Mouse (Mus musculus) mouse embryonic stem cell (cell line): Measurements from ENCODE around the gene Smoc1.

ENCODE experiments used
- in situ Hi-C, 2 experiments: fragments of 300-500 bp; cut with MboI; formaldehyde crosslinking; loops; 1 replicate in 1 of 2; 3 replicates in 1 of 2; pipeline ENCODE4 v1.14.3; 2019 to 2020; ENCODE audit warnings: low sequenced_read_pairs in 2 of 2, low pct_unique_long_range_greater_than_20kb in 1 of 2, mixed read lengths in 1 of 2; ENCODE audit not compliant: unreplicated experiment in 1 of 2

The Smoc1 gene

GRCm38 (mm10) chr12:81146417-81147180 lies 120.0 kb downstream of the Smoc1 start:
- in situ Hi-C loops: no loop called here

GRCm38 (mm10) chr12:81147956-81148355 lies 121.3 kb downstream of the Smoc1 start:
- in situ Hi-C loops: no loop called here

GRCm38 (mm10) chr12:81150917-81151316 lies 124.3 kb downstream of the Smoc1 start:
- in situ Hi-C loops: no loop called here

- in situ Hi-C loops: no loop called here
Measured at GRCm38 (mm10) chr12:81152082-81152481, 125.5 kb downstream of the Smoc1 start.

GRCm38 (mm10) chr12:81155675-81156074 lies 129.1 kb downstream of the Smoc1 start:
- in situ Hi-C loops: no loop called here

- in situ Hi-C loops: no loop called here
Measured at GRCm38 (mm10) chr12:81156841-81157240, 130.2 kb downstream of the Smoc1 start.

GRCm38 (mm10) chr12:81159947-81160346 lies 133.3 kb downstream of the Smoc1 start:
- in situ Hi-C loops: no loop called here

GRCm38 (mm10) chr12:81160425-81160824 lies 133.8 kb downstream of the Smoc1 start:
- in situ Hi-C loops: no loop called here

GRCm38 (mm10) chr12:81160831-81161230 lies 134.2 kb downstream of the Smoc1 start:
- in situ Hi-C loops: no loop called here

- in situ Hi-C loops: no loop called here
Measured at GRCm38 (mm10) chr12:81161282-81161681, 134.7 kb downstream of the Smoc1 start.

GRCm38 (mm10) chr12:81163131-81163530 lies 136.5 kb downstream of the Smoc1 start:
- in situ Hi-C loops: no loop called here

GRCm38 (mm10) chr12:81163566-81163965 lies 137.0 kb downstream of the Smoc1 start:
- in situ Hi-C loops: no loop called here

GRCm38 (mm10) chr12:81166092-81166491 lies 139.5 kb downstream of the Smoc1 start:
- in situ Hi-C loops: no loop called here

- in situ Hi-C loops: no loop called here
Measured at GRCm38 (mm10) chr12:81166615-81167014, 140.0 kb downstream of the Smoc1 start.

GRCm38 (mm10) chr12:81167142-81167541 lies 140.5 kb downstream of the Smoc1 start:
- in situ Hi-C loops: no loop called here

GRCm38 (mm10) chr12:81168031-81168430 lies 141.4 kb downstream of the Smoc1 start:
- in situ Hi-C loops: no loop called here

- in situ Hi-C loops: no loop called here
Measured at GRCm38 (mm10) chr12:81168494-81168893, 141.9 kb downstream of the Smoc1 start.

- in situ Hi-C loops: no loop called here
Measured at GRCm38 (mm10) chr12:81170076-81170475, 143.5 kb downstream of the Smoc1 start.

GRCm38 (mm10) chr12:81173011-81173410 lies 146.4 kb downstream of the Smoc1 start:
- in situ Hi-C loops: no loop called here

GRCm38 (mm10) chr12:81173893-81174292 lies 147.3 kb downstream of the Smoc1 start:
- in situ Hi-C loops: no loop called here
